8 mouse cellular contexts compared by ENCODE assay signal in the genomic region with DNA sequence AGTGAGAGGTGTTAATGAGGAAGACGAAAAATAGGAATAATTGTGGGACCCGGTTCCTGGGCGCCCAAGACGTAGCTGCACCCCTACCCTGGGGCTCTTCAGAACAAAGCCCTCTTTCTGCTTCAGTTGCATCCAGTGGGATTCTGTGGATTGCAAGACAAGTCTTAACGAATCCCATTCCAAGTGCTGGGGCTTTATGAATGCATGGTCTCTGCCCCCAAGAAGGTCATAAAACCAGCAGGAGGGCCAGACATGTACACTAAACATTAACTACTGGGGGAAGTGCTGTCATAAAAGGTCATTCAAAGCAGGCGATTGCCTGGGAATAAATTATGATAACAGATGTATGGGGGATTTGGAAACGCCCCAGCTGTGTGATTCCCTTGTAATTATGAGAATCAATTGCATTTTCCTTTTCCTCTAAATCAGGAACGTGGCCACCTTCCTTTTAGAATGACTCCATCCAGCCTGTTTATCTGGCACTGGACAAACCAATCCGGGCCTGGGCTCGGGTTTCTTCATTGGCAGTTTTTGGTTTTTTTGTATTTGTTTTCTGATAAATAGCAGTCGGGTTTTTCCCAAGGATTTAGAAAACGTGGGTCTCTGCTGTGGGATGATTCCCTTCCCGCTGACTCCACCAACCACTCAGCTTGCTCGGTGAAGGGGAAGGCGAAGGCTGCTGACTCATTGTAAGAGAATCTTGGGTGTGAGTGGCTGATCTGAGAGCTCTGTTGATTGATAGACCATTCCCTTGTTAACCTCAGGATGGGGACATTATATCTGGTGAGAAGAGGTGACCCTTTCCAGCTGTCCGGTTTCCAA. TPM values are rescaled to one million over a fixed set of nuclear protein-coding genes. Genes with fewer than 3 reads are reported as not detected.
DNase-seq lines count a peak whose midpoint lies in the region; ATAC-seq lines count a peak whose summit lies in the region.

No protein-coding gene starts in this region.

- no peaks in the 10 kb centered on the region for H3K9me3 ChIP-seq in heart, embryonic 15.5 days (replicated peaks)
- H3K9me3 ChIP-seq in hindbrain, embryonic 16.5 days (ENCODE audit: control insufficient read depth, low read length): no peaks in the 10 kb centered on the region

- no peak for DNase-seq in heart, postnatal 10 days
- peak; percentile 56 to 64 for DNase-seq in adrenal gland, postnatal 36 days
- DNase-seq in mesoderm, embryonic 11.5 days (ENCODE audit: low read depth, low spot score): peak; percentile 69
- no peak for DNase-seq in left cerebral cortex, postnatal 10 days (ENCODE audit: extremely low spot score in 1 of 2, low spot score in 2 of 2)
- no peak for DNase-seq in cerebellum, postnatal 4 days (ENCODE audit: low spot score in 2 of 2)

- no peak overlapping the region for H3K4me3 ChIP-seq in heart, embryonic 15.5 days
- H3K4me3 ChIP-seq in hindbrain, embryonic 16.5 days (ENCODE audit: low read length): peak overlapping the region; percentile 26; the same call in 1 of the 2 replicates

- H3K4me2 ChIP-seq in heart, embryonic 15.5 days: peak overlapping the region; percentile 52
- H3K4me2 ChIP-seq in hindbrain, embryonic 16.5 days (ENCODE audit: low read length): peak overlapping the region; percentile 45

- ATAC-seq in heart, embryonic 15.5 days (replicated peaks; ENCODE audit: insufficient number of reproducible peaks, insufficient read depth, low FRiP score, low read depth): no peak
- ATAC-seq in hindbrain, embryonic 16.5 days: peak; percentile 53
- no peak for ATAC-seq in megakaryocyte progenitor cell, adult 5-6 weeks (replicated peaks; ENCODE audit: poor library complexity)

- H3K4me1 ChIP-seq in heart, embryonic 15.5 days (replicated peaks): peaks cover 19% of the 10 kb centered on the region
- H3K4me1 ChIP-seq in hindbrain, embryonic 16.5 days (ENCODE audit: control insufficient read depth, insufficient read depth, low read depth, low read length): peaks cover 15% of the 10 kb centered on the region

- WGBS in heart, embryonic 15.5 days: 37% methylated on average over 16 of the region's 16 CpGs
- 27% methylated on average over 16 of the region's 16 CpGs for WGBS in hindbrain, embryonic 16.5 days

- H3K36me3 ChIP-seq in heart, embryonic 15.5 days: no peaks in the 10 kb centered on the region
- H3K36me3 ChIP-seq in hindbrain, embryonic 16.5 days (ENCODE audit: control insufficient read depth, insufficient read depth, low read length): no peaks in the 10 kb centered on the region

- 0 out of 2 replicates have a peak overlapping the region, but pooled peaks have one; percentile 8 for H3K27ac ChIP-seq in heart, embryonic 15.5 days
- peak overlapping the region; percentile 68 for H3K27ac ChIP-seq in hindbrain, embryonic 16.5 days (ENCODE audit: low read depth, low read length)

- H3K27me3 ChIP-seq in heart, embryonic 15.5 days: no peaks in the 10 kb centered on the region
- H3K27me3 ChIP-seq in hindbrain, embryonic 16.5 days (replicated peaks; ENCODE audit: control insufficient read depth, insufficient read depth, low read length): no peaks in the 10 kb centered on the region

- intact Hi-C loops in heart, postnatal 10 days (cut with DNase I): loop anchor here (5.0 kb wide), 1 partner anchor 209 kb away; no protein-coding TSS in a partner anchor
- intact Hi-C loops in left cerebral cortex, postnatal 10 days (cut with DNase I): no loop called here

- H3K9ac ChIP-seq in heart, embryonic 15.5 days: no peak overlapping the region
- no peak overlapping the region for H3K9ac ChIP-seq in hindbrain, embryonic 16.5 days (ENCODE audit: low read depth, low read length)

RNA-seq across cellular contexts. Expression of gene Moap1, which starts 12.5 kb away (rescaled TPM):
- 13.1 and 20.1 TPM in 2 replicates for polyA plus RNA-seq in heart, embryonic 15.5 days (2015; fragmentation: Nextera tagmentation; extraction: Ambion mirVana)
- 10 to 100 TPM in 1 of 2 experiments, 1 to 10 TPM in 1; 9.1 to 10.5 TPM for total RNA-seq in heart, postnatal 10 days (2021)
- total RNA-seq in adrenal gland, postnatal 36 days (2021): 10 to 100 TPM in 1 of 2 experiments, 1 to 10 TPM in 1; 7.7 to 15.3 TPM
- 72.4 and 81.3 TPM in 2 replicates for polyA plus RNA-seq in hindbrain, embryonic 16.5 days (2015; fragmentation: Nextera tagmentation; extraction: Ambion mirVana)
- 10 to 100 TPM; 37.5 to 41.0 TPM for total RNA-seq in left cerebral cortex, postnatal 10 days (2021)
- 8.0 and 13.3 TPM in 2 replicates for total RNA-seq in megakaryocyte progenitor cell, adult 5-6 weeks (2015)
- total RNA-seq in megakaryocyte progenitor cell, adult 5-6 weeks (2017): 2.7 and 10.3 TPM in 2 replicates

RNA-seq across cellular contexts. Expression of gene Tmem251, which starts 12.6 kb away (rescaled TPM):
- 6.9 and 7.1 TPM in 2 replicates for polyA plus RNA-seq in heart, embryonic 15.5 days (2015; fragmentation: Nextera tagmentation; extraction: Ambion mirVana)
- total RNA-seq in heart, postnatal 10 days (2021): 1 to 10 TPM; 4.8 to 5.5 TPM
- total RNA-seq in adrenal gland, postnatal 36 days (2021): 10 to 100 TPM in 1 of 2 experiments, 1 to 10 TPM in 1; 7.0 to 10.8 TPM
- 9.9 and 11.8 TPM in 2 replicates for polyA plus RNA-seq in hindbrain, embryonic 16.5 days (2015; fragmentation: Nextera tagmentation; extraction: Ambion mirVana)
- total RNA-seq in left cerebral cortex, postnatal 10 days (2021): 1 to 10 TPM; 5.4 to 6.1 TPM
- total RNA-seq in megakaryocyte progenitor cell, adult 5-6 weeks (2015): 8.0 and 10.6 TPM in 2 replicates
- total RNA-seq in megakaryocyte progenitor cell, adult 5-6 weeks (2017): 8.3 and 8.8 TPM in 2 replicates

RNA-seq across cellular contexts. Expression of gene Itpk1, which starts 26.3 kb away (rescaled TPM):
- 4.8 and 9.2 TPM in 2 replicates for polyA plus RNA-seq in heart, embryonic 15.5 days (2015; fragmentation: Nextera tagmentation; extraction: Ambion mirVana)
- 10 to 100 TPM in 1 of 2 experiments, 1 to 10 TPM in 1; 9.6 to 11.2 TPM for total RNA-seq in heart, postnatal 10 days (2021)
- 100 to 1,000 TPM in 1 of 2 experiments, 10 to 100 TPM in 1; 45.7 to 114 TPM for total RNA-seq in adrenal gland, postnatal 36 days (2021)
- 41.2 and 42.5 TPM in 2 replicates for polyA plus RNA-seq in hindbrain, embryonic 16.5 days (2015; fragmentation: Nextera tagmentation; extraction: Ambion mirVana)
- total RNA-seq in left cerebral cortex, postnatal 10 days (2021): 10 to 100 TPM; 90.5 to 90.8 TPM
- total RNA-seq in megakaryocyte progenitor cell, adult 5-6 weeks (2015): 8.6 and 10.5 TPM in 2 replicates
- total RNA-seq in megakaryocyte progenitor cell, adult 5-6 weeks (2017): 15.1 and 15.3 TPM in 2 replicates

RNA-seq across cellular contexts. Expression of gene Gm28051, which starts 26.6 kb away (rescaled TPM):
- polyA plus RNA-seq in heart, embryonic 15.5 days (2015; fragmentation: Nextera tagmentation; extraction: Ambion mirVana): not detected in 2 replicates
- not detected for total RNA-seq in heart, postnatal 10 days (2021)
- not detected for total RNA-seq in adrenal gland, postnatal 36 days (2021)
- polyA plus RNA-seq in hindbrain, embryonic 16.5 days (2015; fragmentation: Nextera tagmentation; extraction: Ambion mirVana): not detected in 2 replicates
- not detected for total RNA-seq in left cerebral cortex, postnatal 10 days (2021)
- total RNA-seq in megakaryocyte progenitor cell, adult 5-6 weeks (2015): not detected in 2 replicates
- total RNA-seq in megakaryocyte progenitor cell, adult 5-6 weeks (2017): not detected in 2 replicates

RNA-seq across cellular contexts. Expression of gene Gon7, which starts 26.6 kb away (rescaled TPM):
- 22.2 and 24.0 TPM in 2 replicates for polyA plus RNA-seq in heart, embryonic 15.5 days (2015; fragmentation: Nextera tagmentation; extraction: Ambion mirVana)
- total RNA-seq in heart, postnatal 10 days (2021): 10 to 100 TPM; 10.6 to 11.7 TPM
- total RNA-seq in adrenal gland, postnatal 36 days (2021): 10 to 100 TPM; 15.5 to 15.8 TPM
- polyA plus RNA-seq in hindbrain, embryonic 16.5 days (2015; fragmentation: Nextera tagmentation; extraction: Ambion mirVana): 38.7 and 45.2 TPM in 2 replicates
- total RNA-seq in left cerebral cortex, postnatal 10 days (2021): 10 to 100 TPM; 10.9 to 15.4 TPM
- total RNA-seq in megakaryocyte progenitor cell, adult 5-6 weeks (2015): 19.6 and 19.7 TPM in 2 replicates
- total RNA-seq in megakaryocyte progenitor cell, adult 5-6 weeks (2017): 17.5 and 18.0 TPM in 2 replicates

Comparison
In these comparisons a context has a peak if more than half of its experiments do, and no peak if none do; other contexts are left out.
1. DNase-seq: peak in adrenal gland, postnatal 36 days (2 of 2) and mesoderm, embryonic 11.5 days (single experiment); none in heart, postnatal 10 days (0 of 2), left cerebral cortex, postnatal 10 days (0 of 2) and cerebellum, postnatal 4 days (0 of 2).